Mouse (Mus musculus) brain, adult 2 months (tissue): ENCODE data around the gene 1700025G04Rik.
"Not testable (repeated sequence)": the region's sequence is repeated elsewhere in the genome, so short reads cannot be mapped to it uniquely, and the experiment has no call there.

ENCODE experiments used
- DNase-seq: peaks from one replicate; pipeline ENCODE4 v3.0.0; 2011; ENCODE audit warnings: low read depth, low spot score

The 1700025G04Rik gene

GRCm38 (mm10) chr1:151855561-151855960, 234.4 kb downstream of the 1700025G04Rik start:
- no peak for DNase-seq

DNA sequence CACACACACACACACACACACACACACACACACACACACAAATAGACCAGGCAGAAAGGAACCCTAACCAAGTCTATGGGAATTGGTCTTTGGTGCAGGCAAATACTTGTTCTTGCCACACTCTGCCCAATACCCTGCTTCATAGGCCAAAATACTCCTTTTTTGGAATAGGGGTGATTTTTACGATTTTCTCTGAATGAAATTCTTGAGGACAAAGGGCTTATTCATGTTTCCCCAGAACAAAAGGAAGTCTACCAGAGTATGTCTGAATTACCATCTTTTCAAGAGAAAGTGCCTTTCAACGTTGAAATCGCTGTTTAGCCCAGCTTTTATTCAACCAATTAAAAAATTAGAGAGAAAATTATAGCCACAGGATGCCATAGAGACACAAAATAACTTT, 237.9 kb downstream of the 1700025G04Rik start:
- DNase-seq, result no peak

- no peak for DNase-seq
Measured at GRCm38 (mm10) chr1:151851051-151851848, 238.7 kb downstream of the 1700025G04Rik start.

DNA sequence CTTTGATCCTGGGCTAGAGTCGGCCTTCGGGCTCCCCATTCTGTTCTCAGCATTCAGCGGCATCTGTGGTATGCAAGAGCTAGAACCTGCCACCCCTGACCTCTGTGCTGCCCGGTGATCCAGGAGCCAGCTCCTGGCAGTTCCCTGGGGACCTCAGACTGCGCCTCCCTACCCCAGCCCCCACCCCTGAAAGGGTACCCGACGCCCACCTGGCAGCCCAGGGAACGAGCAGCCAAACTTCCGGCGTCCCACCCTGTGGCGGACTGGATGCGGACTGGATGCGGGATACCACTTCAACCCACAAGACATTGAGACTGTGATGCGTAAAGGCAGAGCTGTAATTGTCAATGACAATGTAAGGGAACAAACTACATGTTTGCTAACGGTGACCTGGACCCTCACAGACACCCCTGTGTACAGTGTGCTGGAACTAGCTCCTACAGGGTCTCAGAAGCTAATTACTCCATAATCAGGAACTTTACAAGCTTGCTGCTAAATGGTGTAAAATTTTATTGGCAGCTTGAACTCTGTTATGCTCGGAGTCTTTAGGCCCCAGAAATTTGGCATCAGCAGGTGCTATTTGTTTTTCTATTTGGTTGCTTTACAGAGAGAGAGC, 239.8 kb downstream of the 1700025G04Rik start:
- DNase-seq, result no peak

GRCm38 (mm10) chr1:151848286-151848685, 241.6 kb downstream of the 1700025G04Rik start:
- no peak for DNase-seq

DNA sequence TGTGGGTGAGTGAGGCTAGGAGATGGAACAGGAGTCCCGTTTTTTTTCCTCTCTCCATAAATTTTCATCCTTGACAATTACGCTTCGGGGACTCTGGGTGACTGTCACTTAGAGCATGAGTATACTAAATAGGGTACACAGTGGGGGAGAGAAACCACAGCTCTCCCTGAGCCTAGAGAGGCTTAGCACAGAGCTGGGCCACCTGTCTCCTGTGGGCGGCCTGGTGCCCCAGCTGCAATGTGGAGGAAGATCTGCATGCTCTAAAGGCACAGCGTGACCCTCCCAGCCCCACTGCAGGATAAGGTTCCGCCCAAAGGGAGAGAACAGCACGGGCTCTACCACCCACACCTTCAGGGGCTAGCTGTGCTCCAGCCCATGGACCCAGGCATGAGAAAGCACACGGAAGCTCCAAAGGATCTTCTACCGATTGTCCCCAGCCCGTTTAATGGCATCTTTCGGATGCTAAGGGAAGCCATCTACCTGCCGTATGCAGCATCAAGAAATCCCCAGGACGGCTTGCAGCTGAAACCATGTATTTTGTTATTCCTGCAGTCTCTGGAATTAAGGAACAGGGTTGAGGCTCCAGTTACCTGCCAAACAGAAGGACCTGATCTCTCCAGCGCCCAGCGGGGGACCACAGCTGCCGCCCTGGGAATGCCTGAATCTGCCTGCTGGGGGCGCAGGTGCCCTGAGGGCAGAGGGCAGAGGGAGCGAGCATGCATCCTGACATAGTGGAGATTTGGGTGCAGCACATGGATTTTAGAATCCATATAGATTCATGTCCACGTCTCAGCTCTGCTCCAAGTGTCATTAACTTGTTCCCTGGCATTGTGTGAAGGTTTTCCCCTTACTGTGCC, 243.8 kb downstream of the 1700025G04Rik start:
- peak; percentile 56 for DNase-seq

DNA sequence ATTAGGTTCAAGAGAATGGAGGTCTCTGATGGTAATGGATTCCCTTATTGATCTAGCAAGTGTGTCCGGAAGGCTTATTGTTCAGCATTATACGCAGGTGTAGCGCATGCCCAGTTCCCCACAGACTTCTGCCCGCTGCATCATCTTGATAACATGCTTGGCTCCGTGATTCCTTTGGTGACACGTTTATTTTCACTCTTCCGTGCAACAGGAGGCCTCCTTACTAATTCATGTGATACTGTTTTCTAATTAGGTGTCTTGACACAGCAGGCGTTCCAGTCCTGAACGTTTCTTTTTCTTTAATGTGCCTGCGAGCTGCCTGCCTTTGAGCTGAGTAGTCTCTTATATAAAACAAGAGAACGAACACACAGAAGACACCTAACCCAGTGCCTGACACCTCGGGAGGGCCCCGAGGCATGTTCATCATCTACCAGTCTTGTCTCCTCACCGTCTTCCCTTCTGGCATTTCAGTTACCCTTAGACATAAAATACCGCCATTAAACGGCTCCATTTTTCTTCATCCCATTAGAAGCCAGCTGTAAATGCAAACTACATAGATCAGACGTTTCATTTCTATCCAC, 244.6 kb downstream of the 1700025G04Rik start:
- no peak for DNase-seq

- DNase-seq, result not testable (repeated sequence)
Measured at GRCm38 (mm10) chr1:151840345-151840744, 249.6 kb downstream of the 1700025G04Rik start.

GRCm38 (mm10) chr1:151835261-151835660, 254.7 kb downstream of the 1700025G04Rik start:
- DNase-seq, result peak; percentile 90

DNA sequence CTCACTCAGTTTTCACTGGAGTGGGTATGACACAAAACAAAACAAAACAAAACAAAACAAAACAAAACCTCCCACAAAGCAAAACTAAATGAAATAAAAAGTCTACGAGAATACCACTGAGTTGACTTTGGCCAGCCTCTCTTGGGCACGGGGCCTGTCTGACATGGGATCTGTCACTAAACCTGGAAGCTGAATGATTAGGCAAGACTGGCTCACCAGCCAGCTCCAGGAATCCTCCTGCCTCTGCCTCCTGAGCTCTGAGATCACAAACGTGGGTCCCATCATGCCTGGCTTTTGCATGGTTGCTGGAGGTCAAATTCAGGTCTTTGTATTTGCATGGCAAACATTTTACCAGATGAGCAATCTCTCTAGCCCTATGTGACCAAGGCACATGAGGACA, 258.1 kb downstream of the 1700025G04Rik start:
- no peak for DNase-seq

- peak; percentile 54 for DNase-seq
Measured at GRCm38 (mm10) chr1:151825065-151825464, 264.9 kb downstream of the 1700025G04Rik start.

DNA sequence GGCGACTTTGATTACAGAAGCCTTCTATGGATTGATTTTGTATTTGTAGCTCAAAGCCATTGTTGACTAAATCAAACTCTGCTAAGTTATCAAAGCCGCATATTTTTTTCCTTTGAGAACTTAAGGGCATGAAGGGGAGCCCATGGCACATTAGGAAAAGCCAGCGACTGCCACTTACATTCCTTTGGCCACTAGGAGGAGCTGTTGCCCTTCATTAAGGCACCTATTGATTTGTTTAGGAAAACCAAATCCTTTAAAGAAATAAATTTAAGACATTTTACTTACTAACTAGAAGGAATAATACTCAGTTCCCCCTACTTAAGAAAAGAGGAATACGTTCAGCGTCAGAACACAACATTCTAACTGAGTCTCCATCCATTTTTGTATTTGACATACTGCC, 269.5 kb downstream of the 1700025G04Rik start:
- peak; percentile 89 for DNase-seq

- DNase-seq, result no peak
Measured at GRCm38 (mm10) chr1:151819190-151819589, 270.7 kb downstream of the 1700025G04Rik start.

DNA sequence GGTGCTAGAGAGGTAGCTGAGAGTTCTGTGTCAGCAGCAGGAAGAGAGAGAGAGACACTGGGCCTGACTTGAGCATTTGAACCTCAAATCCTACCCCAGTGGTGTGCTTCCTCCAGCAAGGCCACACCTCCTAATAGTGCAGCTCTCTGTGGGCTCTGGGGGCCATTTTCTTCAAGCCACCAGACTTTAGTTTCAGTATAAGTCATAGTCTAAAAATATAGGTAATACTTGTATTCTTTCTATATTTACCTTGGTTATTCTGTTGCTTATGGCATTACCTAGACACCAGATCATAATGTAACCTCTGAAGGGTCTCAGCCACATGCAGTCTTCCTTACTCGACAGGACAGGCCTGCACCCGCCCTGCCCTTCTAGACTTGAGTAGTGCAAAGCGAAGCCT, 273.9 kb downstream of the 1700025G04Rik start:
- DNase-seq, result no peak

DNA sequence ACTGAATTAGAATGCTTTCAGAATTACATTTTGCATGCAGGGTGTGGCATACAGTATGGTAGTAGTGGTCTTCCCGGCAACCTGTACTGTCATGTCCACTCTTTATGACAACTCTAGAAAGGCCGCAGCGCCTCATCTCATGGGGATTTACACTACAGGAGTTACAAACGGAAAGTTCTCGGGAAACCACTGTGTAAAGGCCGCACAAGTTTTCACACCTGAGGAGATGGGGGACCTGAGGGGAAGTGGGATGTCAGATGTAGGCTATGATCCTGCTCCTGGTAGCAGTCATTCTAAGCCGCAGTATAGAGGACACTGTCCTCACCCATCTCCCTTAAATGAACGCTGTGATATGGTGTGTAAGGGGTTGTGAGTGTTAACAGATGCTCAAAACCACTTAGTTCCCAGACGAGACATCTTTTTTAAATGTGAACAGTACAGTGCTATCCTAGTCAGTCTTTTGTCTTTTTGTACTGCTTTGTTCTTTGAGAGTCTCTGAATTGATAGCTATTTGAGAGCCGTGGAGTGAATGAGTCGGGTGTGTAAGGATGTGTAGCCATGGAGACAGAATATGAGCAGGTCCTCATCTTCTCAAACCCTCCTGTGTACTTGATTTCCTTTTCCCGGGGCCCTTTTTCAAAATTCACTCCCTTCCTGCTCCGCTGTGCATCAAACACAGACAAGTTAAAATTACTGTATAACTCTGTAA, 277.8 kb downstream of the 1700025G04Rik start:
- peak; percentile 12 for DNase-seq

- no peak for DNase-seq
Measured at GRCm38 (mm10) chr1:151811456-151811855, 278.5 kb downstream of the 1700025G04Rik start.

DNA sequence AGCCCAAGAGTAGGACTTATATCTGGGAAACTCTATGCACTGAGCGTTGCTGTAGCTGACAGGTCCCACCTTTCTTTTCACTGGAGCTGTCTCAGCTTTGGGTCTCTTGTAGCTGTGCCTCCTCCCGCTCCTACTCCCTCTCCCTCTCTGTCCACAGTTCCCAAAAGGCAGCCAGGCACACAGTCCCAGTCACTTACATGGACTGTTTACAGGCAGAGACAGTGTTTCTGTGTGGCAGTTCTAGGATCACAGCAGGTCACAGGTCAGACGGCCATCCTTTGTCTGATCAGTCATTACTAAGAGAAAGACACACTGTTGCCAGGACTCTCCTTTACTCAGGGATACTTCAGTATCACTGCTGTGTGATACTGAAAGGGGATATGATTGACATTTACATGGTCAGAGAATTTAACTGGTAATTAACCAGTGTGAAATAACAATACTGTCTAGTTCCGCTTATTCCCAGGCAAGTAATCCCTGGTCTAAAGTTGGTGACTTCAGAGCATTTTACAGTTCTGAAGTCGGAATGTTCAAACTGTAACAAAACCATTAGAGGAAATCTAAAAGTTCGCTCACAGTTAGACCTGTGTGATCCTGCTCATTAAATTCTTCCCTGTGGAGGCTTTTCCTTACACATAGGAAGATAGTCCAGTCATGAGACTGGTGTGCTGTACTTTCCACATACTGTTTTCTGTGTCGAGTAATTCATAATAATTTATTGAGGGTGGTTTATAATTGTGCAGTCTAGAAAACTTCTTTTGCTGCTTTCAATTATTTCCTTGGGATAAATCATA, 279.1 kb downstream of the 1700025G04Rik start:
- DNase-seq, result no peak

GRCm38 (mm10) chr1:151807286-151807685, 282.6 kb downstream of the 1700025G04Rik start:
- no peak for DNase-seq

DNA sequence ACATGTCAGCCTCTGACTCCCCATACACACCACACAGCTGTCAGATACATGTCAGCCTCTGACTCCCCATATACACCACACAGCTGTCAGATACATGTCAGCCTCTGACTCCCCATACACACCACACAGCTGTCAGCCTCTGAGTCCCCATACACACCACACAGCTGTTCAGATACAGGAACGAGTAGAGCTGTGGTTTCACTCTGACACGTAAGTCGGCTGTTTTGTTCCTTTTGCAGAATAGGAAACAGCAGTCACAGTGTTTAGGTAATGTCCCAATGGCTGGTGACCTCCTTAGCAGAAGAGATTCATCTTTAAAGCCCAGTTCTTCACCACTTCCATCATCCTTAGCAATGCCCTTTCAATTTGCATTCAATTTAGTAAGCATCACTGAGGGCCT, 287.1 kb downstream of the 1700025G04Rik start:
- DNase-seq, result not testable (repeated sequence)
